ENCODE assay signal across 26 mouse cellular contexts in the genomic region with DNA sequence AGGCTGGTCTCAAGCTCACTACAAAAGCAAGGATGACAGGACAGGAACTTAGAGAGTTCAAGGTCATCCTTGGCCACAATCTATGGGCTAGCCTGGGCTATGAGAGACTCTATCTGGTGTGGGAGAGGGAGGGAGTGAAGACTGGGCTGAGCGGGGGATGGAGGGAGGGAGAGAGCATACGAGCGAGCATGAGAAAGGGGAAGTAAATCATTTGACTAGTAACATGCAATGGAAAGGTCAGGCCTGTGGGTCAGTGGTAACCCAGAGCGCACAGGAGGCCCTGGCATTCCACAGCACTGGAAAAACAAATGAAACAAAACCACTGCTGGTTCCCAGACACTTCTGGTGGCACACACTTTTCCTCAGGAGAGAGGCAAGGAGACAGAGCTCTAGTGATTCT. TPM values are rescaled to one million over a fixed set of nuclear protein-coding genes. Genes with fewer than 3 reads are reported as not detected.
DNase-seq lines count a peak whose midpoint lies in the region; ATAC-seq lines count a peak whose summit lies in the region.
"Had no signal": no experiment of that assay in that cellular context is flagged by ENCODE, and none has a peak within 500 bp of the region (broad histone marks: within the 10 kb centered on the region; RNA-seq: fewer than 3 reads in every experiment).

No protein-coding gene starts in this region.

- intact Hi-C loops in gastrocnemius, postnatal 36 days (cut with DNase I): no loop called here
- intact Hi-C loops in left cerebral cortex, postnatal 14 days (cut with DNase I): no loop called here
- intact Hi-C loops in heart, postnatal 36 days (cut with DNase I): no loop called here

- H3K27ac ChIP-seq in kidney, embryonic 16.5 days (ENCODE audit: low read length): no peak overlapping the region
- H3K27ac ChIP-seq: embryonic facial prominence, embryonic 13.5 days; heart, embryonic 10.5 days; liver, embryonic 14.5 days; midbrain, embryonic 13.5 days had no signal

- no peaks in the 10 kb centered on the region for H3K4me1 ChIP-seq in kidney, embryonic 16.5 days (ENCODE audit: insufficient read depth, low read length)
- H3K4me1 ChIP-seq: embryonic facial prominence, embryonic 13.5 days; heart, embryonic 10.5 days; midbrain, embryonic 13.5 days had no signal

- no peak overlapping the region for H3K4me3 ChIP-seq in kidney, embryonic 16.5 days (ENCODE audit: low read length)
- H3K4me3 ChIP-seq: embryonic facial prominence, embryonic 13.5 days; heart, embryonic 10.5 days; midbrain, embryonic 13.5 days had no signal

- no peaks in the 10 kb centered on the region for H3K36me3 ChIP-seq in kidney, embryonic 16.5 days (ENCODE audit: insufficient read depth, low read length)

- no peaks in the 10 kb centered on the region for H3K9me3 ChIP-seq in kidney, embryonic 16.5 days (ENCODE audit: low read length)
- H3K9me3 ChIP-seq: embryonic facial prominence, embryonic 13.5 days; heart, embryonic 10.5 days; midbrain, embryonic 13.5 days had no signal

- WGBS in kidney, embryonic 16.5 days: 44% methylated on average over 4 of the region's 4 CpGs

- H3K9ac ChIP-seq in kidney, embryonic 16.5 days (replicated peaks; ENCODE audit: low read length): no peak overlapping the region
- H3K9ac ChIP-seq: embryonic facial prominence, embryonic 13.5 days; liver, embryonic 14.5 days; midbrain, embryonic 13.5 days had no signal

- DNase-seq in kidney, postnatal 10 days: peak; percentile 25
- DNase-seq in A20 (ENCODE audit: low read depth, low spot score): peak; percentile 44
- DNase-seq in gastrocnemius, postnatal 36 days: no peak
- no peak for DNase-seq in left cerebral cortex, postnatal 14 days (ENCODE audit: low spot score in 2 of 2)
- DNase-seq in heart, postnatal 36 days: no peak
- DNase-seq: adrenal gland, postnatal 14 days; cerebellum, adult 11-12 months; cerebellum, postnatal 25 days; gastrocnemius, postnatal 25 days; heart, postnatal 10 days; lung, postnatal 14 days; right cerebral cortex, postnatal 4 days had no signal

- H3K27me3 ChIP-seq in kidney, embryonic 16.5 days (ENCODE audit: insufficient read depth, low read length): no peaks in the 10 kb centered on the region
- H3K27me3 ChIP-seq: embryonic facial prominence, embryonic 13.5 days; midbrain, embryonic 13.5 days had no signal

- no peak for ATAC-seq in kidney, embryonic 16.5 days (ENCODE audit: low FRiP score, low TSS enrichment)
- peak; percentile 80 for ATAC-seq in common myeloid progenitor, adult 5-6 weeks (replicated peaks; ENCODE audit: low read depth, poor library complexity, severe bottlenecking)
- peak; percentile 71 for ATAC-seq in megakaryocyte, adult 5-6 weeks (ENCODE audit: poor library complexity, severe bottlenecking)
- ATAC-seq: activated CD4-positive, CD25-positive, alpha-beta regulatory T cell, adult 4 months; forebrain, embryonic 16.5 days; hindbrain, embryonic 16.5 days; intestine, embryonic 16.5 days; midbrain, embryonic 13.5 days had no signal

- H3K4me2 ChIP-seq in kidney, embryonic 16.5 days (replicated peaks; ENCODE audit: low read depth, low read length): no peak overlapping the region
- H3K4me2 ChIP-seq: embryonic facial prominence, embryonic 13.5 days; midbrain, embryonic 13.5 days had no signal

RNA-seq across cellular contexts. Expression of gene Gm1123, which starts 37.0 kb away (rescaled TPM):
- polyA plus RNA-seq in kidney, embryonic 16.5 days (2015; fragmentation: Nextera tagmentation; extraction: Ambion mirVana): 0.10 and 0.22 TPM in 2 replicates
- total RNA-seq in common myeloid progenitor, adult 5-6 weeks (2017): not detected in 2 replicates
- total RNA-seq in megakaryocyte, adult 5-6 weeks (2015): 0.29 TPM in 1 of 2 replicates, not detected in the other
- total RNA-seq in megakaryocyte, adult 5-6 weeks (2017): 0.81 TPM in 1 of 2 replicates, not detected in the other
- total RNA-seq in gastrocnemius, postnatal 36 days (2021): not detected
- not detected for total RNA-seq in left cerebral cortex, postnatal 14 days (2021)
- not detected for total RNA-seq in heart, postnatal 36 days (2021)
- total RNA-seq: adrenal gland, postnatal 14 days; gastrocnemius, postnatal 25 days; heart, postnatal 10 days; layer of hippocampus, adult 18-20 months had no signal
- polyA plus RNA-seq: C2C12; embryonic facial prominence, embryonic 13.5 days; forebrain, embryonic 16.5 days; heart, embryonic 10.5 days; kidney, embryonic 14.5 days had no signal

Comparison
In these comparisons a context has a peak if more than half of its experiments do, and no peak if none do; other contexts are left out.
1. DNase-seq: peak in kidney, postnatal 10 days (single experiment) and A20 (single experiment); none in gastrocnemius, postnatal 36 days (0 of 2), left cerebral cortex, postnatal 14 days (0 of 2) and heart, postnatal 36 days (0 of 2).